Mouse (Mus musculus): Measurements from ENCODE around the gene Pnpla3. TPM values are rescaled to one million over a fixed set of nuclear protein-coding genes. Genes with fewer than 3 reads are reported as not detected.

Gene Pnpla3
- polyA plus RNA-seq, 1 experiment, result 0.61 TPM

DNA sequence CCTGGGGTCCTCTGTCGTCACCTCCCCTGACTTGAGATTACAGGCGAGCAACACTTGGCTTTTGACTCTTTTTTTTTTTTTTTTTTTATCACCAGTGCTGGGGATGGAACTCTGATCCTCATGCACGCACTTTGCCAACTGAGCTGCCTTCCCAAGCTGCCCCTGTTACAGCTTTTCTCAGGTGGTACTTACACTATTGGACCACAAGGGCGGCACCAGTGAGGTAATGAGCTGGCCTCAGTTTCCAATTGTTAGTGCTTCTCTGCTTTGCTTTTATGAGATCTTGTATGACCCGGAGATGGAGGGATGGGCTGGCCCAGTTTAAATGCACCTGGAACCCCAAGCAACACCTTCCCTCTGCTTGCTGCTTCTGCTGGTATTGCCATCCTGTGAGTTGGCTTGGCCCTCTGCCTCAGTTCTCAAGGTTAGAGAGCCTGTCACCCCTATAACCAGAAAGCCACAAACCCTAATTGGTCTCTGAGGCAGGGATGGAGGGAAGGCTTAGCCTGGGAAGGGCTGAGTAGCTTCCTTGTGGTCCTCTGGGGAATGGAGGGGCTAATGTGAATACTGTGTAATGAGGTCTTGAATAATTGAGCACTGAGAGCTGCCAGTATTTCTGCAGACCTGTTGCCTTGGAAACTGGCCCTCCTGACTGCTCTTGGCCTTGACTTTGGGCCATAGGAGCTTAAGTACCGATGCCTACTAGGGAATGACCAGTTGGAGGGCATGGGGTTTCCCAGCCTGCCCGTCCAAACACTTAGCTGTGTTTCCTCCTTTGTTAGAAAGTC, 67.4 kb downstream of the Pnpla3 start:
- Histone ChIP-seq H3K27me3 (ENCODE audit: control insufficient read depth, insufficient read depth, low read length, poor library complexity, severe bottlenecking) (no peaks in the 10 kb centered on the region), H3K9me3 (replicated peaks; ENCODE audit: control insufficient read depth, insufficient read depth, low read length, poor library complexity, severe bottlenecking) (no peaks in the 10 kb centered on the region), H3K4me1 (ENCODE audit: control insufficient read depth, insufficient read depth, low read length) (peaks cover 3% of the 10 kb centered on the region), H3K36me3 (ENCODE audit: control insufficient read depth, insufficient read depth, low read length, poor library complexity, severe bottlenecking) (no peaks in the 10 kb centered on the region), H3K4me3 (ENCODE audit: low read depth, low read length) (no peak overlapping the region), H3K9ac (ENCODE audit: low read depth, poor library complexity, severe bottlenecking) (no peak overlapping the region), H3K27ac (ENCODE audit: insufficient read depth, low read length) (peak overlapping the region; percentile 68)
- no peak for TF ChIP-seq POLR2A (IDR thresholded peaks at IDR 0.05; ENCODE audit: insufficient read depth, low read length)
- TF ChIP-seq EP300 (IDR thresholded peaks at IDR 0.05; ENCODE audit: insufficient read depth, low read depth, low read length), result no peak
- TF ChIP-seq CTCF (IDR thresholded peaks at IDR 0.05; ENCODE audit: low read depth, low read length), result peak; percentile 4

DNA sequence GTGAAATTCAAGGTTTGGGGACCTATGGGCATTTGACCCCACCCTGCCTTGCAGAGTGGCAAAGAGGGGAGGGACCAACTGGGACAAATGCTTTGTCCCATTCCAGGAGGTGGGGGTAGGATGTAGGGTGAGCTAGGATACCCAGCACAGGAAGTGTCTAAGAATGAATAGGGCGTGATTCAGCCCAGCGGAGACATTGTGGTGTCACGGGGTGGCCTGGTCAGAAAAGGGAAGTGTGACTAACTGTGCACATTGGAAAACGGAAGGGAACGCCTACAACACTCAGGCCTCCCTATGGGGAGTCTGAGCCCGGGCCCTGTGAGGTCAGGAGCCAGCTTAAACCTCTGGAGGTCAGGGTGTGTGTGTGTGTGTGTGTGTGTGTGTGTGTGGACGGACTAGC, 68.0 kb downstream of the Pnpla3 start:
- Histone ChIP-seq H3K27ac (ENCODE audit: insufficient read depth, low read length) (no peak overlapping the region), H3K9ac (ENCODE audit: low read depth, poor library complexity, severe bottlenecking) (no peak overlapping the region), H3K4me1 (ENCODE audit: control insufficient read depth, insufficient read depth, low read length) (peaks cover 3% of the 10 kb centered on the region), H3K27me3 (ENCODE audit: control insufficient read depth, insufficient read depth, low read length, poor library complexity, severe bottlenecking) (no peaks in the 10 kb centered on the region), H3K36me3 (ENCODE audit: control insufficient read depth, insufficient read depth, low read length, poor library complexity, severe bottlenecking) (no peaks in the 10 kb centered on the region), H3K4me3 (ENCODE audit: low read depth, low read length) (no peak overlapping the region), H3K9me3 (replicated peaks; ENCODE audit: control insufficient read depth, insufficient read depth, low read length, poor library complexity, severe bottlenecking) (no peaks in the 10 kb centered on the region)
- TF ChIP-seq EP300 (IDR thresholded peaks at IDR 0.05; ENCODE audit: insufficient read depth, low read depth, low read length) (peak; percentile 93), CTCF (IDR thresholded peaks at IDR 0.05; ENCODE audit: low read depth, low read length) (no peak), POLR2A (IDR thresholded peaks at IDR 0.05; ENCODE audit: insufficient read depth, low read length) (no peak)

Other genes with a start within 250 kb of the Pnpla3 start
- gene Efcab6, start 102.5 kb upstream of the Pnpla3 start, polyA plus RNA-seq (2011; ENCODE audit: insufficient read depth, insufficient read length, low read depth, missing spikeins), result 1.1 TPM in 1 of 2 replicates, not detected in the other
- gene Sult4a1, start 62.1 kb upstream of the Pnpla3 start, polyA plus RNA-seq (2011; ENCODE audit: insufficient read depth, insufficient read length, low read depth, missing spikeins), result 16.2 and 17.6 TPM in 2 replicates
- gene Pnpla5, start 44.7 kb upstream of the Pnpla3 start, polyA plus RNA-seq (2011; ENCODE audit: insufficient read depth, insufficient read length, low read depth, missing spikeins), result not detected in 2 replicates
- gene Samm50, start 24.4 kb downstream of the Pnpla3 start, polyA plus RNA-seq (2011; ENCODE audit: insufficient read depth, insufficient read length, low read depth, missing spikeins), result 114 and 120 TPM in 2 replicates
- 54.1 and 54.5 TPM in 2 replicates for gene Parvb, start 64.2 kb downstream of the Pnpla3 start, polyA plus RNA-seq (2011; ENCODE audit: insufficient read depth, insufficient read length, low read depth, missing spikeins)
- 1.1 TPM in 1 of 2 replicates, not detected in the other for gene Parvg, start 156.2 kb downstream of the Pnpla3 start, polyA plus RNA-seq (2011; ENCODE audit: insufficient read depth, insufficient read length, low read depth, missing spikeins)